Mouse (Mus musculus) limb, embryonic 14.5 days (tissue): ENCODE data around the gene Gm3636. TPM values are rescaled to one million over a fixed set of nuclear protein-coding genes. Genes with fewer than 3 reads are reported as not detected.
"Not testable (repeated sequence)": the region's sequence is repeated elsewhere in the genome, so short reads cannot be mapped to it uniquely, and the experiment has no call there.

Experiments
- ATAC-seq: fragments of 200-750 bp; cut with Nextera tagmentation; 2 replicates; pipeline ENCODE4 v1.8.0; 2017; ENCODE audit warnings: low read depth, moderate number of reproducible peaks, moderate TSS enrichment; ENCODE audit not compliant: low FRiP score
- DNase-seq: peaks from one replicate; pipeline ENCODE4 v3.0.0-alpha.2; 2015; ENCODE audit warnings: low spot score
- H3K27ac ChIP-seq: fragments of 300-500 bp; sonication (generic); replicated peaks from 2 replicates; pipeline ENCODE4 v1.5.1; 2014; ENCODE audit warnings: low read depth, mild to moderate bottlenecking, low read length, moderate library complexity, mixed read lengths
- H3K27me3 ChIP-seq: fragments of 300-500 bp; sonication (generic); 2 replicates; pipeline ENCODE4 v1.6.1; 2014; ENCODE audit warnings: low read length, mixed read lengths; ENCODE audit not compliant: control insufficient read depth, insufficient read depth
- H3K36me3 ChIP-seq: fragments of 300-500 bp; sonication (generic); 2 replicates; pipeline ENCODE4 v1.6.1; 2014; ENCODE audit warnings: mild to moderate bottlenecking, low read length, moderate library complexity, mixed read lengths; ENCODE audit not compliant: control insufficient read depth, insufficient read depth
- H3K4me1 ChIP-seq: fragments of 300-500 bp; sonication (generic); 2 replicates; pipeline ENCODE4 v1.6.1; 2014; ENCODE audit warnings: antibody characterized with exemption, low read length, mixed read lengths; ENCODE audit not compliant: control insufficient read depth, insufficient read depth
- H3K4me2 ChIP-seq: fragments of 300-500 bp; sonication (generic); replicated peaks from 2 replicates; pipeline ENCODE4 v1.6.1; 2014; ENCODE audit warnings: low read depth, mild to moderate bottlenecking, low read length, moderate library complexity; ENCODE audit not compliant: severe bottlenecking
- H3K4me3 ChIP-seq: fragments of 300-500 bp; sonication (generic); replicated peaks from 2 replicates; pipeline ENCODE4 v1.5.1; 2014; ENCODE audit warnings: low read length
- H3K9ac ChIP-seq: fragments of 300-500 bp; sonication (generic); 2 replicates; pipeline ENCODE4 v1.6.1; 2014; ENCODE audit warnings: mild to moderate bottlenecking, low read depth, low read length, moderate library complexity; ENCODE audit not compliant: severe bottlenecking
- H3K9me3 ChIP-seq: fragments of 300-500 bp; sonication (generic); 2 replicates; pipeline ENCODE4 v1.6.1; 2016; ENCODE audit warnings: low read length; ENCODE audit not compliant: control insufficient read depth
- WGBS: fragments of 180-500 bp; shearing (Covaris S2); extraction: QIAGEN DNeasy Blood & Tissue Kit; methylation state at CpG from one replicate; pipeline ENCODE4 v1.1.7; 2014; 5-methylcytosine and 5-hydroxymethylcytosine counted together
- polyA plus RNA-seq, 2 experiments: library from polyadenylated mRNA; depleted of rRNA in 1 of 2; stranded (reverse) in 1 of 2; unstranded in 1 of 2; fragments of >200 nt; fragmentation: Nextera tagmentation in 1 of 2; extraction: Ambion mirVana in 1 of 2; gene quantifications; 2 replicates each; pipeline versions ENCODE4 v1.2.1 to v1.2.3; 2012 to 2014

Gm3636 gene
- polyA plus RNA-seq (2012; rRNA removed) (11.1 and 13.4 TPM in 2 replicates), polyA plus RNA-seq (2014; fragmentation: Nextera tagmentation; extraction: Ambion mirVana) (4.3 and 4.6 TPM in 2 replicates)

- H3K4me3 ChIP-seq, H3K9ac ChIP-seq, H3K4me1 ChIP-seq, H3K4me2 ChIP-seq, H3K27ac ChIP-seq, H3K9me3 ChIP-seq, DNase-seq, ATAC-seq, H3K27me3 ChIP-seq, H3K36me3 ChIP-seq: not testable (repeated sequence)
- no CpG with 5 or more reads among the region's 2 CpGs for WGBS
Observed at GRCm38 (mm10) chr14:6742232-6742631, at the start of gene Gm3636. TSS of gene Gm3636 (minus strand) at chr14:6742332.

- not testable (repeated sequence) for H3K9ac ChIP-seq, H3K27ac ChIP-seq, H3K36me3 ChIP-seq, H3K9me3 ChIP-seq, H3K4me2 ChIP-seq, H3K4me1 ChIP-seq, ATAC-seq, DNase-seq, H3K27me3 ChIP-seq, H3K4me3 ChIP-seq
- WGBS, result no CpG with 5 or more reads among the region's 1 CpGs
Observed at GRCm38 (mm10) chr14:6774311-6774710, 32.2 kb upstream of the Gm3636 start, which contains the start of gene Gm8362. TSS of gene Gm8362 (minus strand) at chr14:6774411.

DNA sequence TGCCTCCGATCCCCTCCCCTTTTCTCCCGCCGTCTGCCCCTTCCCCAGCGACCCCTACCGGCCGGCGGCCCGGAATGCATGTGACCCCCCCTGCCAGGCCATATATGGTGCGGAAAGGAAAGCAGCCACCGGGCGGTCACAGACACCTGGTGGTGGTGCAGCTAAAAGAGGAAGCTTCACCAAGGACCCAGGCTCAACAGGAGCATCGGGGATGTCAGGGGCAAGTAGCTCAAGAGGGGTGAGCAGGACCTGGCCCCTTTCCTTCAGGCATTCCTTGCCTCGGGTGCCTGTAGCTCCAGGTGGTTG lies 15.1 kb upstream of the Gm3636 start:
- not testable (repeated sequence) for H3K9me3 ChIP-seq, H3K36me3 ChIP-seq, H3K4me2 ChIP-seq, H3K4me1 ChIP-seq, H3K9ac ChIP-seq, H3K27me3 ChIP-seq, DNase-seq, H3K27ac ChIP-seq, ATAC-seq
- peak overlapping the region; percentile 35 for H3K4me3 ChIP-seq
- WGBS, result 0% methylated on average over 3 of the region's 13 CpGs

- not testable (repeated sequence) for H3K27me3 ChIP-seq, DNase-seq, ATAC-seq, H3K36me3 ChIP-seq, H3K4me1 ChIP-seq, H3K9me3 ChIP-seq, H3K27ac ChIP-seq
- peak overlapping the region; percentile 40; the same call in 1 of the 2 replicates for H3K9ac ChIP-seq
- peak overlapping the region; percentile 42 for H3K4me2 ChIP-seq
- H3K4me3 ChIP-seq, result peak overlapping the region; percentile 35
- 0% methylated on average over 7 of the region's 67 CpGs for WGBS
Observed at GRCm38 (mm10) chr14:6756384-6757230, 14.5 kb upstream of the Gm3636 start.

- not testable (repeated sequence) for H3K36me3 ChIP-seq, H3K27me3 ChIP-seq, H3K9ac ChIP-seq, DNase-seq, H3K4me1 ChIP-seq, H3K9me3 ChIP-seq, H3K4me2 ChIP-seq, H3K4me3 ChIP-seq, ATAC-seq, H3K27ac ChIP-seq
- no CpG with 5 or more reads among the region's 2 CpGs for WGBS
Observed at GRCm38 (mm10) chr14:6720151-6720550, 22.0 kb downstream of the Gm3636 start, which contains the start of gene Gm8050. TSS of gene Gm8050 (minus strand) at chr14:6720251.

Other genes with a start within 250 kb of the Gm3636 start
- not detected in 2 replicates for gene Gm8356, start 205.0 kb downstream of the Gm3636 start, polyA plus RNA-seq (2012; rRNA removed)
- gene Gm8356, start 205.0 kb downstream of the Gm3636 start, polyA plus RNA-seq (2014; fragmentation: Nextera tagmentation; extraction: Ambion mirVana), result not detected in 2 replicates
- 0.15 and 0.44 TPM in 2 replicates for gene Gm3629, start 151.7 kb downstream of the Gm3636 start, polyA plus RNA-seq (2012; rRNA removed)
- gene Gm3629, start 151.7 kb downstream of the Gm3636 start, polyA plus RNA-seq (2014; fragmentation: Nextera tagmentation; extraction: Ambion mirVana), result 0.32 TPM in 1 of 2 replicates, not detected in the other
- not detected in 2 replicates for gene Gm3460, start 119.9 kb downstream of the Gm3636 start, polyA plus RNA-seq (2012; rRNA removed)
- gene Gm3460, start 119.9 kb downstream of the Gm3636 start, polyA plus RNA-seq (2014; fragmentation: Nextera tagmentation; extraction: Ambion mirVana), result not detected in 2 replicates
- not detected in 2 replicates for gene Gm10251, start 58.2 kb downstream of the Gm3636 start, polyA plus RNA-seq (2012; rRNA removed)
- not detected in 2 replicates for gene Gm10251, start 58.2 kb downstream of the Gm3636 start, polyA plus RNA-seq (2014; fragmentation: Nextera tagmentation; extraction: Ambion mirVana)
- gene Gm8050, start 22.1 kb downstream of the Gm3636 start, polyA plus RNA-seq (2012; rRNA removed), result 0.06 TPM in 1 of 2 replicates, not detected in the other
- not detected in 2 replicates for gene Gm8050, start 22.1 kb downstream of the Gm3636 start, polyA plus RNA-seq (2014; fragmentation: Nextera tagmentation; extraction: Ambion mirVana)
- not detected in 2 replicates for gene Gm8362, start 32.1 kb upstream of the Gm3636 start, polyA plus RNA-seq (2012; rRNA removed)
- gene Gm8362, start 32.1 kb upstream of the Gm3636 start, polyA plus RNA-seq (2014; fragmentation: Nextera tagmentation; extraction: Ambion mirVana), result not detected in 2 replicates
- not detected in 2 replicates for gene Gm3642, start 98.0 kb upstream of the Gm3636 start, polyA plus RNA-seq (2012; rRNA removed)
- not detected in 2 replicates for gene Gm3642, start 98.0 kb upstream of the Gm3636 start, polyA plus RNA-seq (2014; fragmentation: Nextera tagmentation; extraction: Ambion mirVana)
- gene Gm3667, start 147.6 kb upstream of the Gm3636 start, polyA plus RNA-seq (2012; rRNA removed), result 1.4 and 2.0 TPM in 2 replicates
- gene Gm3667, start 147.6 kb upstream of the Gm3636 start, polyA plus RNA-seq (2014; fragmentation: Nextera tagmentation; extraction: Ambion mirVana), result 0.58 and 0.91 TPM in 2 replicates
- gene Gm6356, start 231.5 kb upstream of the Gm3636 start, polyA plus RNA-seq (2012; rRNA removed), result not detected in 2 replicates
- gene Gm6356, start 231.5 kb upstream of the Gm3636 start, polyA plus RNA-seq (2014; fragmentation: Nextera tagmentation; extraction: Ambion mirVana), result not detected in 2 replicates